Mouse (Mus musculus) heart, adult 2 months (tissue): Measurements from ENCODE around the gene Ripor3.

Experiments
- CTCF ChIP-seq: fragments of 200-600 bp; IDR thresholded peaks from 2 replicates; pipeline ENCODE4 v1.8.1; 2022; ENCODE audit warnings: antibody characterized with exemption, mild to moderate bottlenecking, moderate library complexity
- POLR2A ChIP-seq: fragments of 200-500 bp; IDR thresholded peaks from 2 replicates; pipeline ENCODE4 v1.6.1; 2011; ENCODE audit warnings: mild to moderate bottlenecking, low read depth, low read length, control low read depth; ENCODE audit not compliant: insufficient read depth

DNA sequence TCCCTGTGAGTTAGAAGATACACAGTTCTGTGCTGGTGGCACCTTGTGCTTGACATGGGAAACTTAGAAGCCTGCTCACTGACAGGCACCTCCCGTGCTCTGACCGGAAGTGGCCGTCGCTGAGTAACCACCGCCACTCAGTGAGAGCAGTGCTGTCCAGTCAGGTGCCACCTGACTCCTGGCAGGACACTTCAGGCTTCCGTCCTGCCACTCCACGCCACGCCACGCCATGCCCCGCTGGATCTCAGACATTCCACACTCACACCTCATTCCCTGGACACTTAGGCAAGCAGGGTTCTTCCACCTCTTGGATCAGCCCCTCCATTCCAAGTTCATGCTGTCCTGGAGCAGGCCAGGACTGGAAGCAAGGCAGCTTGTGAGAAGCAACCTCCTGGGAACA lies 32.1 kb downstream of the Ripor3 start:
- TF ChIP-seq POLR2A (no peak), CTCF (no peak)
